Mouse (Mus musculus) liver, embryonic 15.5 days (tissue): Measurements from ENCODE around the gene Tmem54. TPM values are rescaled to one million over a fixed set of nuclear protein-coding genes. Genes with fewer than 3 reads are reported as not detected.

Experiments used
- ATAC-seq: fragments of 200-750 bp; cut with Nextera tagmentation; 2 replicates; pipeline ENCODE4 v1.8.0; 2017; ENCODE audit warnings: moderate number of reproducible peaks, mild to moderate bottlenecking, moderate library complexity; ENCODE audit not compliant: insufficient read depth
- H3K27ac ChIP-seq: fragments of 300-500 bp; sonication (generic); replicated peaks from 2 replicates; pipeline ENCODE4 v1.5.1; 2015; ENCODE audit warnings: mild to moderate bottlenecking, inconsistent platforms
- H3K27me3 ChIP-seq: fragments of 300-500 bp; sonication (generic); 2 replicates; pipeline ENCODE4 v1.6.1; 2015; ENCODE audit warnings: mild to moderate bottlenecking, inconsistent platforms
- H3K36me3 ChIP-seq: fragments of 300-500 bp; sonication (generic); replicated peaks from 2 replicates; pipeline ENCODE4 v1.6.1; 2015; ENCODE audit warnings: moderate library complexity, mild to moderate bottlenecking, inconsistent platforms
- H3K4me1 ChIP-seq: fragments of 300-500 bp; sonication (generic); replicated peaks from 2 replicates; pipeline ENCODE4 v1.6.1; 2015; ENCODE audit warnings: inconsistent platforms
- H3K4me2 ChIP-seq: fragments of 300-500 bp; sonication (generic); 2 replicates; pipeline ENCODE4 v1.6.1; 2015; ENCODE audit warnings: moderate library complexity, mild to moderate bottlenecking, inconsistent platforms
- H3K4me3 ChIP-seq: fragments of 300-500 bp; sonication (generic); replicated peaks from 2 replicates; pipeline ENCODE4 v1.5.1; 2015; ENCODE audit warnings: mild to moderate bottlenecking, inconsistent platforms
- H3K9ac ChIP-seq: fragments of 300-500 bp; sonication (generic); 2 replicates; pipeline ENCODE4 v1.6.1; 2015; ENCODE audit warnings: moderate library complexity, mild to moderate bottlenecking, inconsistent platforms
- H3K9me3 ChIP-seq: fragments of 300-500 bp; sonication (generic); replicated peaks from 2 replicates; pipeline ENCODE4 v1.6.1; 2016; ENCODE audit warnings: inconsistent platforms
- WGBS: fragments of 180-500 bp; shearing (Covaris S2); methylation state at CpG from one replicate; pipeline ENCODE4 v1.1.7; 2015; ENCODE audit warnings: mixed read lengths; ENCODE audit not compliant: insufficient replicate concordance; 5-methylcytosine and 5-hydroxymethylcytosine counted together
- polyA plus RNA-seq: library from polyadenylated mRNA; unstranded; fragments of >200 nt; fragmentation: Nextera tagmentation; extraction: Ambion mirVana; gene quantifications from 2 replicates; pipeline ENCODE4 v1.2.1, GENCODE M21; 2015

Gene Tmem54
- polyA plus RNA-seq, 1 experiment from 2014 or later: 1.2 TPM

DNA sequence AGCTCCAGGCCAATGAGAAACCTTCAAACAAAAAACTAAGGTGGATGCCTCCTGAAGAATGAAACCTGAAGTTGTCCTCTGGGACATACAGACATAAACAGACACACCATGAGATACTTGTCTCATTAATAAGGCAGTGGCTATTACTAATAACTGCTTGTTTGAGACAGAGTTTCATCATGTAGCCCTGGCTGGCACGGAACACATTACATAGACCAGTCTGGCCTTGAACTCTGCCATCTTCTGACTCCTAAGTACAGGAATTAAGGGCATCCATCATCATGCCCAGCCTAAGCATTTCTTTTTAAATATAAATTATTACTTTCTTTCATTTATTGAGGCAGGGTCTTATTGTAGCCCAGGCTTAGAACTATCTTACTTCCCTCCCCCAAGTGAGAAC lies 55.7 kb downstream of the Tmem54 start:
- H3K36me3 ChIP-seq: peaks cover 28% of the 10 kb centered on the region
- no peaks in the 10 kb centered on the region for H3K9me3 ChIP-seq
- H3K27ac ChIP-seq: no peak overlapping the region
- H3K9ac ChIP-seq: no peak overlapping the region
- H3K4me3 ChIP-seq: no peak overlapping the region
- no peaks in the 10 kb centered on the region for H3K27me3 ChIP-seq
- WGBS: 91% methylated on average over 1 of the region's 1 CpGs
- no peak for ATAC-seq
- H3K4me1 ChIP-seq: peaks cover 22% of the 10 kb centered on the region
- H3K4me2 ChIP-seq: no peak overlapping the region

Other genes starting within 250 kb of the Tmem54 start
- gene Trim62, start 222.0 kb upstream of the Tmem54 start, polyA plus RNA-seq: 0.18 and 0.20 TPM in 2 replicates
- gene Azin2, start 143.1 kb upstream of the Tmem54 start, polyA plus RNA-seq: 0.71 and 0.77 TPM in 2 replicates
- gene Ak2, start 113.6 kb upstream of the Tmem54 start, polyA plus RNA-seq: 119 and 121 TPM in 2 replicates
- 4.8 and 5.5 TPM in 2 replicates for gene Rnf19b, start 47.3 kb upstream of the Tmem54 start, polyA plus RNA-seq
- gene Hpca, start 16.5 kb downstream of the Tmem54 start, polyA plus RNA-seq: 0.31 and 0.66 TPM in 2 replicates
- gene Fndc5, start 31.5 kb downstream of the Tmem54 start, polyA plus RNA-seq: 1.0 and 1.1 TPM in 2 replicates
- 6.0 and 6.6 TPM in 2 replicates for gene S100pbp, start 84.2 kb downstream of the Tmem54 start, polyA plus RNA-seq
- 60.8 and 62.4 TPM in 2 replicates for gene Yars, start 84.2 kb downstream of the Tmem54 start, polyA plus RNA-seq
- gene C77080, start 155.9 kb downstream of the Tmem54 start, polyA plus RNA-seq: 1.1 and 1.6 TPM in 2 replicates
- gene Sync, start 182.1 kb downstream of the Tmem54 start, polyA plus RNA-seq: 0.21 and 0.35 TPM in 2 replicates
- 222 and 261 TPM in 2 replicates for gene Rbbp4, start 229.8 kb downstream of the Tmem54 start, polyA plus RNA-seq
- 23.5 and 23.8 TPM in 2 replicates for gene Zbtb8os, start 230.1 kb downstream of the Tmem54 start, polyA plus RNA-seq